Mouse (Mus musculus) midbrain, postnatal 0 days (tissue): Measurements from ENCODE around the gene Bet1. TPM values are rescaled to one million over a fixed set of nuclear protein-coding genes. Genes with fewer than 3 reads are reported as not detected.

ENCODE experiments used
- ATAC-seq: fragments of 200-750 bp; cut with Nextera tagmentation; 2 replicates; pipeline ENCODE4 v1.8.0; 2017; ENCODE audit warnings: moderate number of reproducible peaks, mild to moderate bottlenecking, moderate TSS enrichment, moderate library complexity; ENCODE audit not compliant: low FRiP score
- DNase-seq: peaks from one replicate; pipeline ENCODE4 v3.0.0-alpha.2; 2015; ENCODE audit warnings: low spot score
- H3K27ac ChIP-seq: fragments of 300-500 bp; sonication (generic); 2 replicates; pipeline ENCODE4 v1.5.1; 2014; ENCODE audit warnings: low read depth, mild to moderate bottlenecking, low read length, mixed read lengths
- H3K27me3 ChIP-seq: fragments of 300-500 bp; sonication (generic); 2 replicates; pipeline ENCODE4 v1.6.1; 2014; ENCODE audit warnings: low read length, control low read depth, mixed read lengths; ENCODE audit not compliant: insufficient read depth
- H3K36me3 ChIP-seq: fragments of 300-500 bp; sonication (generic); 2 replicates; pipeline ENCODE4 v1.6.1; 2014; ENCODE audit warnings: low read length, control low read depth, mixed read lengths; ENCODE audit not compliant: insufficient read depth
- H3K4me1 ChIP-seq: fragments of 300-500 bp; sonication (generic); 2 replicates; pipeline ENCODE4 v1.6.1; 2014; ENCODE audit warnings: mild to moderate bottlenecking, control low read depth, antibody characterized with exemption, low read length, mixed read lengths; ENCODE audit not compliant: insufficient read depth
- H3K4me2 ChIP-seq: fragments of 300-500 bp; sonication (generic); 2 replicates; pipeline ENCODE4 v1.6.1; 2014; ENCODE audit warnings: low read depth, mild to moderate bottlenecking, low read length, mixed read lengths; ENCODE audit not compliant: poor library complexity, severe bottlenecking
- H3K4me3 ChIP-seq: fragments of 300-500 bp; sonication (generic); 2 replicates; pipeline ENCODE4 v1.5.1; 2014; ENCODE audit warnings: low read depth, mild to moderate bottlenecking, low read length, moderate library complexity
- H3K9ac ChIP-seq: fragments of 300-500 bp; sonication (generic); replicated peaks from 2 replicates; pipeline ENCODE4 v1.6.1; 2014; ENCODE audit warnings: mild to moderate bottlenecking, low read length, moderate library complexity, mixed read lengths; ENCODE audit not compliant: poor library complexity, severe bottlenecking
- H3K9me3 ChIP-seq: fragments of 300-500 bp; sonication (generic); 2 replicates; pipeline ENCODE4 v1.6.1; 2016; ENCODE audit warnings: low read length, control low read depth
- CTCF ChIP-seq: IDR thresholded peaks from 2 replicates; pipeline ENCODE4 v1.5.1; 2016; ENCODE audit warnings: antibody characterized with exemption, mild to moderate bottlenecking
- WGBS: fragments of 180-500 bp; shearing (Covaris S2); extraction: QIAGEN DNeasy Blood & Tissue Kit; methylation state at CpG from one replicate; pipeline ENCODE4 v1.1.7; 2014; 5-methylcytosine and 5-hydroxymethylcytosine counted together
- polyA plus RNA-seq: library from polyadenylated mRNA; unstranded; fragments of >200 nt; fragmentation: Nextera tagmentation; extraction: Ambion mirVana; gene quantifications from 2 replicates; pipeline ENCODE4 v1.2.1, GENCODE M21; 2015
- total RNA-seq: library from RNA; depleted of rRNA; stranded (reverse); fragments of >200 nt; gene quantifications from 2 replicates; pipeline ENCODE4 v1.2.3, GENCODE M21; 2014; rRNA removed

Gene Bet1
- total and polyA plus RNA-seq, 2 experiments from 2014 or later = 15.2 to 22.8 TPM

GRCm38 (mm10) chr6:4069714-4070113 is 17.1 kb downstream of the Bet1 start:
- H3K27ac ChIP-seq = no peak overlapping the region

GRCm38 (mm10) chr6:4054387-4054786 is 32.4 kb downstream of the Bet1 start:
- WGBS = 85% methylated on average over 4 of the region's 4 CpGs
- H3K9me3 ChIP-seq = no peaks in the 10 kb centered on the region
- H3K9ac ChIP-seq = no peak overlapping the region
- no peak overlapping the region for H3K4me2 ChIP-seq
- DNase-seq (no peak), ATAC-seq (no peak)
- H3K4me3 ChIP-seq = no peak overlapping the region
- no peaks in the 10 kb centered on the region for H3K36me3 ChIP-seq
- no peak overlapping the region for H3K27ac ChIP-seq
- TF ChIP-seq CTCF = no peak
- H3K27me3 ChIP-seq = no peaks in the 10 kb centered on the region
- H3K4me1 ChIP-seq = no peaks in the 10 kb centered on the region

More at GRCm38 (mm10) chr6:4069714-4070113, 17.1 kb downstream of the Bet1 start:
- no peak overlapping the region for H3K4me2 ChIP-seq
- H3K4me1 ChIP-seq = no peaks in the 10 kb centered on the region
- ATAC-seq (no peak), DNase-seq (no peak)
- no peaks in the 10 kb centered on the region for H3K27me3 ChIP-seq
- no peaks in the 10 kb centered on the region for H3K9me3 ChIP-seq
- no peak overlapping the region for H3K4me3 ChIP-seq
- no peak for TF ChIP-seq CTCF
- no peak overlapping the region for H3K9ac ChIP-seq
- no peaks in the 10 kb centered on the region for H3K36me3 ChIP-seq

GRCm38 (mm10) chr6:4052843-4053242 is 33.9 kb downstream of the Bet1 start:
- Histone ChIP-seq H3K27ac (no peak overlapping the region), H3K4me2 (no peak overlapping the region), H3K9ac (no peak overlapping the region), H3K4me3 (no peak overlapping the region), H3K4me1 (no peaks in the 10 kb centered on the region), H3K9me3 (no peaks in the 10 kb centered on the region), H3K36me3 (no peaks in the 10 kb centered on the region), H3K27me3 (no peaks in the 10 kb centered on the region)
- TF ChIP-seq CTCF = no peak
- 61% methylated on average over 1 of the region's 1 CpGs for WGBS
- ATAC-seq (no peak), DNase-seq (no peak)

GRCm38 (mm10) chr6:4047200-4047599 is 39.6 kb downstream of the Bet1 start:
- Histone ChIP-seq H3K4me2 (no peak overlapping the region), H3K9me3 (no peaks in the 10 kb centered on the region), H3K36me3 (no peaks in the 10 kb centered on the region), H3K27ac (no peak overlapping the region), H3K4me3 (no peak overlapping the region), H3K27me3 (no peaks in the 10 kb centered on the region), H3K9ac (no peak overlapping the region), H3K4me1 (no peaks in the 10 kb centered on the region)
- TF ChIP-seq CTCF = no peak
- DNase-seq (no peak), ATAC-seq (no peak)
- WGBS = 100% methylated on average over 1 of the region's 1 CpGs

- no peak overlapping the region for H3K27ac ChIP-seq
- ATAC-seq = no peak
- H3K27me3 ChIP-seq = no peaks in the 10 kb centered on the region
- H3K36me3 ChIP-seq = no peaks in the 10 kb centered on the region
- no peak overlapping the region for H3K9ac ChIP-seq
- 87% methylated on average over 1 of the region's 1 CpGs for WGBS
- no peak for DNase-seq
- H3K9me3 ChIP-seq = no peaks in the 10 kb centered on the region
- H3K4me2 ChIP-seq = no peak overlapping the region
- H3K4me3 ChIP-seq = no peak overlapping the region
- TF ChIP-seq CTCF = no peak
- H3K4me1 ChIP-seq = no peaks in the 10 kb centered on the region
These were observed 45.0 kb downstream of the Bet1 start for GRCm38 (mm10) chr6:4041821-4042220.

GRCm38 (mm10) chr6:4030956-4031355 is 55.8 kb downstream of the Bet1 start:
- WGBS = 82% methylated on average over 3 of the region's 3 CpGs
- no peak for TF ChIP-seq CTCF
- no peak for DNase-seq

More at GRCm38 (mm10) chr6:4030956-4031355, 55.8 kb downstream of the Bet1 start:
- no peaks in the 10 kb centered on the region for H3K9me3 ChIP-seq
- H3K4me3 ChIP-seq = no peak overlapping the region
- H3K4me2 ChIP-seq = no peak overlapping the region
- no peak overlapping the region for H3K9ac ChIP-seq
- no peaks in the 10 kb centered on the region for H3K27me3 ChIP-seq
- no peaks in the 10 kb centered on the region for H3K4me1 ChIP-seq
- ATAC-seq = no peak
- no peak overlapping the region for H3K27ac ChIP-seq
- no peaks in the 10 kb centered on the region for H3K36me3 ChIP-seq

Other genes starting within 250 kb of the Bet1 start
- not detected in 2 replicates for gene Tfpi2, start 98.1 kb downstream of the Bet1 start, total RNA-seq
- gene Tfpi2, start 98.1 kb downstream of the Bet1 start, polyA plus RNA-seq = 0.28 and 0.36 TPM in 2 replicates
- not detected in 2 replicates for gene Gngt1, start 93.2 kb downstream of the Bet1 start, total RNA-seq
- gene Gngt1, start 93.2 kb downstream of the Bet1 start, polyA plus RNA-seq = not detected in 2 replicates
- 11.2 and 12.2 TPM in 2 replicates for gene Gng11, start 83.1 kb downstream of the Bet1 start, total RNA-seq
- 22.6 and 23.4 TPM in 2 replicates for gene Gng11, start 83.1 kb downstream of the Bet1 start, polyA plus RNA-seq